Mouse (Mus musculus): Measurements from ENCODE around the gene Fgf23. TPM values are rescaled to one million over a fixed set of nuclear protein-coding genes. Genes with fewer than 3 reads are reported as not detected.
A peak's percentile ranks its signal among the peaks of the same experiment; 100 is the strongest.

Fgf23 gene
- polyA plus RNA-seq, 2 experiments, result not detected

GRCm38 (mm10) chr6:127105107-127105506 is 32.4 kb downstream of the Fgf23 start:
- 52% methylated on average over 6 of the region's 6 CpGs for WGBS (ENCODE audit: insufficient replicate concordance)
- Histone ChIP-seq H3K4me3 (ENCODE audit: insufficient read depth in 1 of 2, low read depth in 2 of 2, low read length in 2 of 2) (no peak overlapping the region), H3K36me3 (replicated peaks; ENCODE audit: control insufficient read depth, insufficient read depth, low read depth) (no peaks in the 10 kb centered on the region), H3K9me3 (ENCODE audit: control insufficient read depth, low read length) (no peaks in the 10 kb centered on the region), H3K27ac (no peak overlapping the region), H3K4me2 (ENCODE audit: low read depth) (no peak overlapping the region), H3K27me3 (ENCODE audit: control insufficient read depth, insufficient read depth, low read length) (no peaks in the 10 kb centered on the region), H3K9ac (replicated peaks) (no peak overlapping the region), H3K4me1 (replicated peaks; ENCODE audit: control insufficient read depth in 2 of 2, insufficient read depth in 2 of 2, low read length in 1 of 2) (peaks cover 0 to 7% of the 10 kb centered on the region in 2 experiments; a peak in 2 of 4 replicates)
- TF ChIP-seq CTCF (IDR thresholded peaks at IDR 0.05; ENCODE audit: low read depth), result peak; percentile 70
- no peak for TF ChIP-seq EP300 (IDR thresholded peaks at IDR 0.05; ENCODE audit: low read depth)
- peak in 1 of 3 experiments; percentile 9 for DNase-seq (ENCODE audit: low read depth in 3 of 3, low spot score in 3 of 3)
- no peak for ATAC-seq (ENCODE audit: insufficient read depth)

GRCm38 (mm10) chr6:127106189-127106588 is 33.5 kb downstream of the Fgf23 start:
- Histone ChIP-seq H3K9ac (replicated peaks) (no peak overlapping the region), H3K4me2 (ENCODE audit: low read depth) (no peak overlapping the region), H3K4me3 (ENCODE audit: insufficient read depth in 1 of 2, low read depth in 2 of 2, low read length in 2 of 2) (no peak overlapping the region), H3K4me1 (replicated peaks; ENCODE audit: control insufficient read depth in 2 of 2, insufficient read depth in 2 of 2, low read length in 1 of 2) (peaks cover 0 to 7% of the 10 kb centered on the region in 2 experiments; a peak in 2 of 4 replicates), H3K27ac (no peak overlapping the region), H3K9me3 (ENCODE audit: control insufficient read depth, low read length) (no peaks in the 10 kb centered on the region), H3K27me3 (ENCODE audit: control insufficient read depth, insufficient read depth, low read length) (no peaks in the 10 kb centered on the region), H3K36me3 (replicated peaks; ENCODE audit: control insufficient read depth, insufficient read depth, low read depth) (no peaks in the 10 kb centered on the region)
- TF ChIP-seq EP300 (IDR thresholded peaks at IDR 0.05; ENCODE audit: low read depth) (no peak), CTCF (IDR thresholded peaks at IDR 0.05; ENCODE audit: low read depth) (no peak)
- WGBS (ENCODE audit: insufficient replicate concordance), result 76% methylated on average over 5 of the region's 5 CpGs
- no peak for ATAC-seq (ENCODE audit: insufficient read depth)
- DNase-seq (ENCODE audit: low read depth in 3 of 3, low spot score in 3 of 3), result no peak

- peaks cover 0 to 7% of the 10 kb centered on the region in 2 experiments; a peak in 2 of 4 replicates for H3K4me1 ChIP-seq (replicated peaks; ENCODE audit: control insufficient read depth in 2 of 2, insufficient read depth in 2 of 2, low read length in 1 of 2)
- H3K36me3 ChIP-seq (replicated peaks; ENCODE audit: control insufficient read depth, insufficient read depth, low read depth), result no peaks in the 10 kb centered on the region
- H3K4me3 ChIP-seq (ENCODE audit: insufficient read depth in 1 of 2, low read depth in 2 of 2, low read length in 2 of 2), result no peak overlapping the region
- H3K27me3 ChIP-seq (ENCODE audit: control insufficient read depth, insufficient read depth, low read length), result no peaks in the 10 kb centered on the region
- ATAC-seq (ENCODE audit: insufficient read depth), result no peak
- H3K27ac ChIP-seq, result no peak overlapping the region
- no peak overlapping the region for H3K9ac ChIP-seq (replicated peaks)
- 66% methylated on average over 5 of the region's 5 CpGs for WGBS (ENCODE audit: insufficient replicate concordance)
- TF ChIP-seq CTCF (IDR thresholded peaks at IDR 0.05; ENCODE audit: low read depth), result no peak
- no peak for TF ChIP-seq EP300 (IDR thresholded peaks at IDR 0.05; ENCODE audit: low read depth)
- no peaks in the 10 kb centered on the region for H3K9me3 ChIP-seq (ENCODE audit: control insufficient read depth, low read length)
- H3K4me2 ChIP-seq (ENCODE audit: low read depth), result no peak overlapping the region
- no peak for DNase-seq (ENCODE audit: low read depth in 3 of 3, low spot score in 3 of 3)
Observed at GRCm38 (mm10) chr6:127106726-127107125, 34.0 kb downstream of the Fgf23 start.

GRCm38 (mm10) chr6:127107413-127107812 is 34.7 kb downstream of the Fgf23 start:
- H3K27me3 ChIP-seq (ENCODE audit: control insufficient read depth, insufficient read depth, low read length), result no peaks in the 10 kb centered on the region
- no peak overlapping the region for H3K9ac ChIP-seq (replicated peaks)
- no peaks in the 10 kb centered on the region for H3K9me3 ChIP-seq (ENCODE audit: control insufficient read depth, low read length)
- no peak overlapping the region for H3K27ac ChIP-seq
- DNase-seq (ENCODE audit: low read depth in 3 of 3, low spot score in 3 of 3), result no peak
- no peak for TF ChIP-seq EP300 (IDR thresholded peaks at IDR 0.05; ENCODE audit: low read depth)
- H3K4me1 ChIP-seq (replicated peaks; ENCODE audit: control insufficient read depth in 2 of 2, insufficient read depth in 2 of 2, low read length in 1 of 2), result peaks cover 0 to 7% of the 10 kb centered on the region in 2 experiments; a peak in 2 of 4 replicates
- H3K36me3 ChIP-seq (replicated peaks; ENCODE audit: control insufficient read depth, insufficient read depth, low read depth), result no peaks in the 10 kb centered on the region
- H3K4me2 ChIP-seq (ENCODE audit: low read depth), result no peak overlapping the region
- ATAC-seq (ENCODE audit: insufficient read depth), result no peak
- H3K4me3 ChIP-seq (ENCODE audit: insufficient read depth in 1 of 2, low read depth in 2 of 2, low read length in 2 of 2), result no peak overlapping the region

- Histone ChIP-seq H3K27ac (no peak overlapping the region), H3K27me3 (ENCODE audit: control insufficient read depth, insufficient read depth, low read length) (no peaks in the 10 kb centered on the region), H3K9ac (replicated peaks) (no peak overlapping the region), H3K4me2 (ENCODE audit: low read depth) (peak overlapping the region; percentile 65), H3K4me3 (ENCODE audit: insufficient read depth in 1 of 2, low read depth in 2 of 2, low read length in 2 of 2) (peak overlapping the region; percentile 45 to 61), H3K36me3 (replicated peaks; ENCODE audit: control insufficient read depth, insufficient read depth, low read depth) (no peaks in the 10 kb centered on the region), H3K9me3 (ENCODE audit: control insufficient read depth, low read length) (no peaks in the 10 kb centered on the region), H3K4me1 (replicated peaks; ENCODE audit: control insufficient read depth in 2 of 2, insufficient read depth in 2 of 2, low read length in 1 of 2) (peaks cover 0 to 7% of the 10 kb centered on the region in 2 experiments; a peak in 2 of 4 replicates)
- no peak for TF ChIP-seq CTCF (IDR thresholded peaks at IDR 0.05; ENCODE audit: low read depth)
- no peak for TF ChIP-seq EP300 (IDR thresholded peaks at IDR 0.05; ENCODE audit: low read depth)
- DNase-seq (ENCODE audit: low read depth in 3 of 3, low spot score in 3 of 3) (no peak), ATAC-seq (ENCODE audit: insufficient read depth) (no peak)
- 16% methylated on average over 20 of the region's 20 CpGs for WGBS (ENCODE audit: insufficient replicate concordance)
Observed at GRCm38 (mm10) chr6:127108368-127109060, 35.8 kb downstream of the Fgf23 start.
